Mouse (Mus musculus): ENCODE measurements around the gene Ifnl2.

- TF ChIP-seq RCOR1 (IDR thresholded peaks at IDR 0.05; ENCODE audit: low read depth, low read length) (no peak), POLR2AphosphoS5 (IDR thresholded peaks at IDR 0.05; ENCODE audit: borderline replicate concordance, low read depth, low read length) (no peak), CTCF (IDR thresholded peaks at IDR 0.05 in 2 of 3, conservative IDR thresholded peaks at IDR 0.05 in 1 of 3; ENCODE audit: control insufficient read depth in 1 of 3, insufficient read depth in 1 of 3, low read depth in 2 of 3, low read length in 3 of 3, poor library complexity in 1 of 3, severe bottlenecking in 1 of 3) (no peak), MAX (IDR thresholded peaks at IDR 0.05; ENCODE audit: low read length) (no peak), MAZ (IDR thresholded peaks at IDR 0.05; ENCODE audit: low read depth, low read length) (no peak), RAD21 (IDR thresholded peaks at IDR 0.05; ENCODE audit: low read depth, low read length) (no peak), TCF12 (IDR thresholded peaks at IDR 0.05; ENCODE audit: low read depth, low read length) (no peak), SMC3 (IDR thresholded peaks at IDR 0.05; ENCODE audit: low read depth, low read length) (no peak), POLR2A (IDR thresholded peaks at IDR 0.05; ENCODE audit: control insufficient read depth in 1 of 2, insufficient read depth in 1 of 2, low read depth in 1 of 2, low read length in 2 of 2, poor library complexity in 1 of 2) (no peak), USF1 (IDR thresholded peaks at IDR 0.05; ENCODE audit: low read depth, low read length) (no peak), MEF2A (IDR thresholded peaks at IDR 0.05; ENCODE audit: extremely low read depth, insufficient replicate concordance, low read depth, low read length, poor library complexity, severe bottlenecking) (no peak)
Observed at GRCm38 (mm10) chr7:28488030-28488491, 22.2 kb downstream of the Ifnl2 start.

Measured in MEL (cell line).